Mouse (Mus musculus): Measurements from ENCODE around the gene Ankrd13a.
A peak's percentile ranks its signal among the peaks of the same experiment; 100 is the strongest.

Ankrd13a gene

DNA sequence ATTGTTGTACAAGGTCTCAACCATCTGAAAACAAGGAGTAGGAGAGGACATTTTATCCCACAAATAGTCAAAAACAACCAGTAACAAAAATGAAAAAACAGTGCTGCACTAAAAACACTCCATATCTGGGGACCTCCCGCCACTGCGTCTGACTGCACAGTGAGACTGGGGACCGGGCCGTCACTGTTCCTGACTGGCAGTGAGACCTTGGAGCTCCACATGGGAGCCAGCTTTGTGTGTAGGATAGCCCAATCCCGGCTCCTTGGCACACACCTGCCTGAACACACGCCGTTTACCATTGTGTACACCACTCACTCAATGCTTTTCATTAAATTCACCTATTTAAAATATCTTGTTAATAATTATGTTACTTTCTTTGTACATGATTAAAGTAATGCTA lies 7.3 kb upstream of the Ankrd13a start:
- no peak for DNase-seq

DNA sequence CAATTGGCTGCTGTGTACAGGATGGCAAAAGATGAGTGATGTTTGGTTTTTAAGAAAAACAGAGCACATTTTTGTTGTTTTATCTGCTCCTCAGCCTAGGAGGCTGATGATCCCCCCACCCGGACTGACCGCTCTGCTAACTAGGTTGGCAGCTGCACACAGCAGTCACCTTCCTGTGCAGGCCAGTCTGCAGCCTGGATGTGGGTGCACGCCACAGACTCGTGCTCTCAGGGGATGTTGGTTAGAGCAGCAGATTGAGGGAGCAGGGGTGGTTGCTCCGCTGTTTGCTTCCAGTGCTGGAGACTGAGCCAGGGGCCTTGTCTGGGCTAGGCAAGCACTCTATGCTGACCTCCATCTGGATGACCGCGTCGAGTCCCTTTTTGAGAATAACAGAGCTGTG lies 4.7 kb upstream of the Ankrd13a start:
- DNase-seq, result peak; percentile 60

DNA sequence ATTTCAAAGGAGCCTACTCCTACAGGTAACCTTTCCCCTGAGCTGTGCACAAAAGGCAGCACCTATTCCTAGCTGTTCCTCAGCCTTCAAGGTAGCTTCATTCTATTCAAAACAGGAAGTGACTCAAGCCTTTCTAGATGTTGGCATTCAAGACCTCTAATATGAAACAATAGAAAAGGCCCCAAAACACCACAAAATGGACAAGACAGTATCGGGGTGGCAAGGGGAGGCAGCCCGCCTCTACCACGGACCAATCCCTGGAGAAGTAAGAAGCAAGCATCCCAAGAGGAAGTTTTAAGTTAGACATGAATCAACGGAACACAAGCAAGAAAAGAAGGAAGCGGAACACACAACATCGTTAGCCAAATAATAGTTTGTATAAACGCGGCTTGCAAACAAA lies 2.7 kb upstream of the Ankrd13a start:
- no peak for DNase-seq

DNA sequence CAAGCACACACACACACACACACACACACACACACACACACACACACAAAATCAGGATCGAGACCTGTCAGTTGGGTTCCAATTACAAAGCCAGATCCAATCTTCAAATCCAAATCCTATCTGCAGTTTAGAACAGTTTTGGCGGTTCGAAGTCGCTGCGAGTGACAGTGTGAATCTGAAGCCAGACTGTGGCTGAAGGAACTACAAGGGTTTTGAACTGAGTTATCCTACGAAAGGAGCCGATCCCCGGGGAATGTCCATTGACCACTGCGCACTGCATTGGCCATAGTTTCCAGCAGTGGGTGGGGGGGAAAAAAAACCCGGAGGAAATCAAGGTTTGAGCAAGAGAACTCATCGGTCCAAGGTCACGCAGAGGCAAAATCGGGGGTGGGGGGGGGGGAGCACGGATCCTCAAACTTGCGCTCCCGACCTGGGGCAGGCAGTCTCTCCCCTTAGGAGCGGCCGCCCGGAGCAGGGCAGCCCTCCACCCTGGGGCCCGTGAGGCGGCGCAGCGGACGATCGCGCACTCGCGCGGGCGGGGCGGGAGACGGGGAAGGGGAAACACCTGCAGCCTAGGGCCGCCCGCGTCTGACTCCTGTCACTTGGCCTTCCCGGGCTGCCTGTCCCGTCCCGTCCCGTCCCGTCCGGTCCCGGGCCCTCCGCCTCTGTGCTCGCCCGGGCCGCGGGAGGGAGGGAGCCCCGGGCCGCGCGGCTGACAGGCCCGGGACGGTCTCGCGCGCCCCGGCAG lies 1.8 kb upstream of the Ankrd13a start:
- peak; percentile 89 for DNase-seq

DNA sequence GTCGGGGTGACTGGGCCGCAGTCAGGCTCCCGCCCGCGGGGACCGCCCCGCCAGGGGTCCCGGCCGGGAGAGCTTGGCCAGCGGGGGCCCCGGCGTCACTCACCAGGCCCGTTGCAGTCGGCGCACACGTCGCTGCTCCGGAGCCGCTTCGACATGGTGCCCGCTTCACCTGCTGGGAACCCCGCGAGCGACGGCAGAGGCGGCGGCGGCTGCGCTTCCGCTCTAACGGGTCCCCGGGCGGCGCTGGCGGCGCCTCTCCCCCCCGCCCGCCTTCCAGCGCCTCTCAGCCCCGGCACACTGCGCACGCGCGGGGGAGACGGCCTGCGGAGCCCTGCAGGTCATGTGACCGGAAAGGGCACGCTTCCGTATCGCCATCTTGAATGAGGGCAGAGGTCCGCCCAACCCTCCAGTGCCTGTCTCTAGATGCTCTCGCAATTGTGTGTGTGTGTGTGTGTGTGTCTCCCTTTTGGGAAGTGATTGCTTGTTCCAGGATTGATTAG lies 1.2 kb upstream of the Ankrd13a start:
- peak; percentile 99 for DNase-seq

DNA sequence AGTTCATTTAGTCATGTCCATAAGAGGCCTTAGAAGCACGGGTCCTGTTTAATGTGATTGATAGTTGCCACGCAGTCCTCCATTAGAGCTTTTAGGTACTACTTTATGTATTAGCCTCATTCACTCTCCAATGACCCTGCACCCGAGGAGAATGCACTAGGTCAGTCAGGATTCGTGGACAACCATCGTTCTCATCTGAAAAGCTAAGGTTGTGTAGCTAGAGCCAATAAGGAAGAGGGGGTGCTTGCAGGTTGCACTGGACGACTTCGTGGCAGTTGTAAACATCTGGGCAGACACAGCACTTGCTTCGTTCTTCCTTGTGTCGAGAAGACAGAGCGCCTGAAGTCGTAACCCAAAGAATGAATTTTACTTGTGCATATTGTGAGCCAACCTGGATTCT lies 697 bp upstream of the Ankrd13a start:
- peak; percentile 56 for DNase-seq

DNA sequence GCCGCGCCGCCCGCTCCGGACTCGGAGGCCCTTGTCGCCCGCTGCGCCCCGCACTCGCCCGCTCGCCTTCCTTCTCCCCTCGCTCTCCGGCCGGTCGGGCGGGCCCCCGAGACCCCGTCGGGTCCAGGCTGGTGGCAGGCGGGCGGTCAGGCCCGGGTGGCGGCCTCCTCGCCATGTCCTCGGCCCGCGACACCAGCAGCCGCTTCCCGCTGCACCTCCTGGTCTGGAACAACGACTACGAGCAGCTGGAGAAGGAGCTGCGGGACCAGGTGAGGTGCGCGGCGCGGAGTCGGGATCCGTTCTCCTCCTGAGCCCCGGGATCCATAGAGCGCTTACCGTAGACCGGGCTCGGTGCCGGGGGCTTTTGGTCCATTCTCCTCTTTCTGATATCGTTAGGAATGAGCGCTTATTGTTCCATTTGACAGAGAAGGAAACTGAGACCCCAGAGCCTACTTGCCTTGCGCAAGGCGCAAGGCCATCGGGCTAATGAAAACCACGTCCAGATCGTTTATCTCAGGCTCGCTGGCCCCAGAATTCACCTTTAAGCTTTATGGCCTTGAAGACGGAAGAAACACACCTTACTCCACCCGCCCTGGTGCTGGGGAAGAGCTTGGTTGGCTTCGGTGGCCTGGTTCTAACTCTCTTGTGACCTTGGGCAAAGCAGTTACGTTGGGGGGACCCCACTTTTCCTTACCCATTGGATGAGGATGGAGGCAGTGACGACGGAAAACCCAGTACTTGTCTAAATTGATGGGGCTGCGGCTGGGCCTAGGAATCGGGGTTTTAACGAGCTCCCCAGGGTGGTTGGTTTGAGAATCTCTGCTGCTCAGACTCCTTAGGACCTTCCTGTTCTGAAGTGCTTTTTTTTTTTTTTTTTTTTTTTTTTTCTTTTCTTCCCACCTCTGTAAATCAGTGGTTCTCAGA lies 841 bp downstream of the Ankrd13a start, which contains the start of gene Git2:
Gene Git2, minus strand, starts transcription at position 462 of the 924 bp plus-strand sequence.
- peak; percentile 45 for DNase-seq

DNA sequence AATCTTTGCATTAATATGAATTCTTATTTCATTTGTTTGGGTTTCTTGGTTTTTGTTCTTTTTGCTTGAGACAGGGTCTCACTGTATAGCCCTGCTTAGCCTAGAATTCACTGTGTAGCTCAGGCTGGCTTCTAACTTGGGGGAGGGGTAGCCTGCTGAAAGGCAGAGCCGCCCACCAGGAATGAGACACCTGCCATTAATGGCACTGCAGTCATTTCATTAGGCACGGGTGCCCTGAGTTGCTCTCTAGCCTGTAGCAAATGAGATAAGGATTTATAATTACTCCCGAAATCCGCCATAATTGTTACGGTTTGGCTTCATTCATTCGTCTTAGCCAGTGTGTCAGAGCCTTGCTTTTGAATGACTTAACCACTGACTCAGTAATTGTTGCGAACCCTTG lies 1.7 kb downstream of the Ankrd13a start:
- DNase-seq, result no peak

DNA sequence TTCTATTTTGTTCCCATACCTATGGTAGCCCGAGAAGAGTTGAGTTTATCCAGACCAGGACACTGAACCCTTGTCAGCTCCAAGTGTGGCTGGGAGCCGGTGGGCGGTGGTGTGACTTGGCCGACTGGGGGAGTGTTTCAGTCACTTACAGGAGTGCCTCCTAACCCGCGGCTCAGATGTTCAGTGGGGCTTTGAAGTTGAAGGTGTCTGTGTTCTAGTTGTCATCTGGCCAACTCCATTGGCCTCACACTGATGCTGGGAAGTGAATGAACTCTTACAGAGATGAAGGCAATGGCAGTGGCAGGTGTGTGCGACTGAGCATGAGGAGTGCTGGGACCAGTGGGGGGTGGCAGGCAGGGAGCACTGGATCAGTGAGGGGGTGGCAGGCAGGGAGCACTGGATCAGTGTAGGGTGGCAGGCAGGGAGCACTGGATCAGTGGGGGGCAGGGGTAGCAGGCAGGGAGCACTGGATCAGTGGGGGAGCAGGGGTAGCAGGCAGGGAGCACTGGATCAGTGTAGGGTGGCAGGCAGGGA lies 5.5 kb downstream of the Ankrd13a start:
- DNase-seq, result peak; percentile 61

DNA sequence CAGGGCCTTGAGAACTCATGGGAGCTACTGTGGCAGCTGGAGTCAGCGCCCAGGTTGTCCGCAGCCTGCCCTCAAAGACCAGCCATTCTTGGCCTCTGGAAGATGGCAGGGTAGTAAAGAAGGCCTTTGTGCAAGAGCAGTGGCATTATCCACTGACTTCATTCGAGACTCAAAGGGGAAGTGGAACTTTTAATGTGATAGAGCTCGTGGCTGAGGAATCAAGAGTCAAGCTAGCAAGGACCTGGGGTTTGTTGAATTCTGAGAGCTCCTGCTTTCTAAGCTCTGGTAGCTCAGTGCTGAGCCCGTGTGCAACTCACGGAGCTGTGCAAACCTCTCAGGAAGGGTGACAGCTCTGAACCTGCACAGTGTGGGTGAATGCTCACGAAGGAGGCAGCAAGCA lies 6.4 kb downstream of the Ankrd13a start:
- no peak for DNase-seq

DNA sequence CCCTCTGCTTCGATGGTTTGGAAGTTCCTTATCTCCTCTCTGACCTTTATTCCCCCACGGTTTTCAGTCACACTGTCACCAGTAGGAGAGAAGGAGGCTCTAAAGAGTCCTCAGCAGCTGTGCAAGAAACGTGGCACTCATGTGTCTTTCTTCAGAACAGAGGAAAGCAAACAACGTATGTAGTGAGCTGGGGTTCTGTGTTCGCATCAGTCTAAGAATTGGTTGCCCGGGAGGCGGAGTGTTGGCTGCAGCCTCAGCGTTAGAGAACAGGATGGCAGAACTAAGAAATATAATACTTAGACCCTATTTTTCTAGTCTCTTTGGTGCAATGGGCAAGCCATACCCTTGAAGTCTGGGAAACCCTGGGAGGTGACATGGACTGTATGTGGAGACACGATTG lies 8.5 kb downstream of the Ankrd13a start:
- DNase-seq, result peak; percentile 54

DNA sequence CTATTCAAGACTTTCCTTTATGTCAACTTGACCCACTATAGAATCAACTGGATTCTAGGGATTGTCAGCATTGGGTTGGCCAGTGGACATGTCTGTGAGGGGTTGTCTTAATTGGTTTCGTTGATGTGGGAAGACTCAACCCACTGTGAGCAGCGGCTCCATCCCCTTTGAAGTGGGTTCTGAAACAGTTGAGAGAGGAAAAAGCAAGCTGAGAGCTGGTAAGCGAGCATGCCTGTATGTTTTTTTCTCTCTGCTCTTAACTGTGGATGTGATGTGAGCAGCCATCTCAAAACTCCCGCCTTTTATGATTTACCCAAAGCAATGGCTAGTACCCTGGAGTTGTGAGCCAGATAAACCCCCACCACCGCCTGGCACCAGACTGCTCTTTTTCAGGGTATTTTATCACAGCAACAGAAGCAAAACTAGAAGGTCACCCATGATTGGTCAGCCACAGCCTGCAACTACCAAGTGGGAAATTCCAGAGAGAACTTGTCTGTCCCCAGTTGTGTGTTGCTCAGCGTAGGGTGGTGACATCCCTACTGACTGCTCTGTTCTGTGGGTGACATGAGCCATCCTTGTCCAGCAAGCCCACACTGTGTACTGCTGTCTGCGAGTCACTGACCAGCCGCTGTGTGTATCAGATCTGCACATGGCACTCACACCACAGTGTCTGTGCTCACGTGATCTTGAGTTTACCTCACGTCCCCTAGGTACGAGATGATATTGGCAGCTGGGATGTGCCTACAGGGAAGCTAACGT lies 9.1 kb downstream of the Ankrd13a start:
- DNase-seq, result peak; percentile 56

DNA sequence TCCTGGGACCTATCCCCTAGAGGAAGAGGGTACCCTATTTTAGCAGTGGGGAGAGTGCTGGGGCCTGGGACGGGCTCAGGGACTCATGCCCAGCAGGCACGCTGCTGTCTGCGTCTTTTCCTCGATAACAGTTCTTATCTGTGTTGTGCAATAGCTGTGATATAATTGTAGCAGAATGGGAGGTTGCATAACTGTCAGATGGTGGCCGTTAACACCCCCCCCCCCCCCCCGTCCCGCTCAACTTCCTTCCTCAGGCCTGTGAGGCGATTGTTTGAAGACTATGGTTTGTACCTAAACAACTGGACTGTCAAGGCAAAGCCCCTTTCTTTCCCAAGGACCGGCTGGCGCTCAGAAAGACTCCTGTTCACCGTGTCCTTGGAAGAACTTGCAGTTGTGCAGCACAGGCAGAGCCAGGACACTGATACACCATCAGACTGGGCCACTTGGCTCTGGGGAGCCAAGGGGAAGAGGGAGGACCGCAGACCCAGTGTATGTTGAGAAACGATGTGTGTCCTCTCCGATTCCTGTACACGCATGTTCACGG lies 10.2 kb downstream of the Ankrd13a start:
- DNase-seq, result peak; percentile 29

DNA sequence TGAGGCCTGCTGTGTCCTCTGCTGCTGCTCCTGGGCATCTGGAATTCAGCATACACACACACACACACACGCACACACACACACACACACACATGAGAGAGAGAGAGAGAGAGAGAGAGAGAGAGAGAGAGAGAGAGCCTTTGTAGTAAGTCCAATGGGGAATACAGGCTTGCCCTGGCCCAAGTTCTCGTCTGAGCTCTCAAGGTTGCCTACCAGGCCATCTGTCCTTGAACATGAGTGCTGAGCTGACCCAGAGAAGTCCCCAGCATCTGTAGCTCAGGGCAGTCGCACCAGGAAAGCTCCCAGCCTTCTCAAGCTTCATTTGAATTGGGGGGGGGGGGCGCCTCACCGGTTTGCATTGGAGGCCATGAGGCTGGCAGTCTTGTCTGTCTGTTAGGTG lies 10.7 kb downstream of the Ankrd13a start:
- no peak for DNase-seq

DNA sequence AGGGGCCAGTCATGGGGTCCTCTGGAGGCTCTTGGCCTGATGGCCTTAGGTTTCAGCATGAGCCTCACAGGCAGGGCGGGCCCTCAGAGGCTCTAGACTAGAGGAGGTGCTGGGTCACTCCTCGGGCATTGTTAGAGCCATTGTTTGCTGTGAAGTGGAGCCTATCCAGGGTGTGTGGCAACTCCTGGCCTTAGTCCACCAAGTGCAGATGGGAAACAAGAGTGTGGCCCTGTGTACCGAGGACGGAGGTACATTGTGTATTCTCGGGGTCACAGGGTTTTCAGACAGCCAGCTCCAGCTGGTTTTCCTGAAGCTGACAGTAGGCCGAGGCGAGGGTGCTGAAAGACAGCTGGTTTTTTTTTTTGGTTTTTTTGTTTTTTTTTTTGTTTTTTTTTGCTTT lies 18.8 kb downstream of the Ankrd13a start:
- DNase-seq, result no peak

DNA sequence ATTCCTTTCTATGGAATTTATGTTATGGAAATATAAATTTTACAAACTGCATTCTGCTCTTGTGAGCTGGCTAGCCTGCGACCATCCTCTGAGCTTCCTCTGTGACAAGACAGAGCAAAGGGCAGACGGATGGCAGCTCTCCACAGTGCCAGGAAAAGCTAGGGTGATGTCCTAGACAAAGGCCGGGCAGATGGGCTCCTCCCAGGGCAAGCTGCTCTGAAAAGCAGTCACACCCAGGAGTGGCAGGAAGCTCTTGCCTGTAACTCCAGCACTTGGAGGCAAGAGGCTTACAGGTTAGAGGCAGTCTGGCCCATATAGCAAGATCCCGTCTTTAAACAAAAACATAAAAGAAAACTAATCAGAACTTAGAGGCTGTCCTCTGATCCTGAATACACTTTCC lies 20.1 kb downstream of the Ankrd13a start:
- DNase-seq, result no peak

DNA sequence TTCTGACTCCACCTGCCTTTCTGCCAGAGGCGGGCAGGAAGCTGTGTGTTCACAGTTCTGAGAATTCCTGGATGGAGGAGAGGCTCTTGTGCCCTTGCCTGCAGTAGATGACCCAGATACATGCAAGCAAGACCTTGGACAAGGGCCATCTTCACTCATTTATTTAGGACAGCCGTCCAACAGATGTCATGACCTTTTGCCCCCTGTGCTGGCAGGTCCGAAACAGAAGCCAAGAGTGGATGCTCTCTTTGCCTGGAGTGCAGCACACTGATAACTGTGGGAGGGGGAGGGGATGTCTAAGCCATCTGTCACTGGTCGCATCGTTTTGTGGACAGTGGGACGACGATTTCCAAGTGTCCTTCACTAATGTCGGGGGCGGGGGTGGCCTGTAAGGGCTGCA lies 20.8 kb downstream of the Ankrd13a start:
- no peak for DNase-seq

DNA sequence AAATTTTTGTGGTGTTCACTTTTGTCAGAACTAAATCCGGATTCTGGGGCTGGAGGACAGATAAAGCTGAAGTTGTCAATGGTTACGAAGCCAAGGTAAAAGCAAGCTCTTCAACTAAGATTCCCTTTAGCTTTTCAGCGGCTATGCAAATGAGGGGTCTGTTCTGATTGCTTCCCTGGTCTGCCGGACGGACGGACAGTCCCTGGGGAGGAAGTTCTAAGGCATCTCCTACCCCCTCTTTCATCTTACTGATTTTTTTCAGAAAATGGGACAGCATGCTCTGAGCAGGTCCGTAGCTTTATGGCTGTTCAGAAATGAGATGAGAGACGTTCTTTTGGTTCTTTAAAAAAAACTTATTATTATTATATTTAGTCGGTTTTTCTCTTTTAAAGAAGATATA lies 21.2 kb downstream of the Ankrd13a start:
- DNase-seq, result no peak

DNA sequence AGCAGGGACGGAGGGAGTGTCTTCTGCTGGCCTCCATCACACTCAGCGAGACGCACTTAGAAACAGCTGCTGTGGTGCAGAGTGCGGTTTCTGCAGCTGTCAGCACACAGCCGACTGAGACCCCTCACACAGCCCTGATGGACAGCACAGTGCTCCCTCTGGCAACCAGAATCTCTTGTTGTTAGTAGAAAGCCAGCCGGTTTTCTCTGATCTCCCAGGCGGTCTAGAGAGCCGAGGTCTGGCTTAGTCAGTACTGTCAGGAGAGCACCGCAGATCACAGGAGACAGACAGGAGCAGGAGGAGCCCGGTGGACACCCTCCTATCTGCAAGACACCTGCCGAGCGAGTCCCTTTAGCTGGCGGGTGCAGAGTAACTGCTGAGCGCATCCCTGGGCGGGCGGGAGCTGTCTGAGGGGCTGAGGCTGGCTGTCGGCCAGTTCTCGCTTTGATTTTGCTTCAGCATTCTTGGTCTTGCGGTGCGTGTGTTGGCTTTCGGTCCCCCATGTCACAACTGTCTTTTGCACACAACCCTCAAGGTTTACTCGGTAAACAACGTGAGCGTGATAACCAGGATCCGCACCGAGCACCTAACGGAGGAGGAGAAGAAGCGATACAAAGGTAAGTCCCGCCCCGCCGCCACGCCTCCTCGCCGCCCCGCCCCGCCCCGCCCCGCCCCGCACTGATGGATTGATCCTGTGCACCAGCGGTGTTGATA lies 22.0 kb downstream of the Ankrd13a start:
- DNase-seq, result no peak

DNA sequence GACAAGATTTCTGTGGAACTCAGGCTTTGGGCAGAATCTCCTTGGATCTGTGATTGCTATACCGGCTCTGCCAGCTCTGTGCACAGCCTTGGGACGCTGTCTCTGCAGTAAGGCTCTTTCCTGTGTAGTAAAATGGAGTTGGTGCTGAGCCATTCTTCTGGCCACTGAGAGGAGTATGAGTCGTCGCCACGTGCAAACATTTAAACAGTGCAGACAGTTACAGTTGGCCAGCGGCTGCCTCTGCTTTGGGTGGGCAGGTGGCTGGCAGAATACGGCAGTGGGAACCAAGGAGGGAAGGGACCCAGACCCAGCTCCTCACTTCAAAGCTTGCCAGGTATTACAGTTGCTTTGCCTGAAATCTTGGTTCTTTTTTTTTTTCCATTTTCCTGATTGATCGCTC lies 22.8 kb downstream of the Ankrd13a start:
- no peak for DNase-seq

DNA sequence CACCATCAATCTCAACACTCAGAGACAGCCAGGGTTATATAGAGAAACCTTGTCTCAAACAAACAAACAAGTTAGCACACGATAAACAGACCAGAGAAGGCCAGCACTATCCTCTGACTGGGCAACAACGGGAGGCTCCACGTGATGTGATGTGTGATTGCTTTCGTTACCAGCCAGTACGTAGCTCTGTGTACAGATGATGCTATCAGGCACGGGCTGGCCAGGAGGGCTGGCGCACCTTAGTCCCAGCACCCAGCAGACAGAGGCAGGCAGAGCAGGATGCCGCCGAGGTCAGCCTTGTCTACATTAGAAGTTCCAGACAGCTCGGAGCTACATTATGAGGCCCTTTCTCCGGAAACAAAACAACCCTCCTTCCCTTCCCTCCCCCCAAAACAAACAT lies 25.4 kb downstream of the Ankrd13a start:
- DNase-seq, result no peak

DNA sequence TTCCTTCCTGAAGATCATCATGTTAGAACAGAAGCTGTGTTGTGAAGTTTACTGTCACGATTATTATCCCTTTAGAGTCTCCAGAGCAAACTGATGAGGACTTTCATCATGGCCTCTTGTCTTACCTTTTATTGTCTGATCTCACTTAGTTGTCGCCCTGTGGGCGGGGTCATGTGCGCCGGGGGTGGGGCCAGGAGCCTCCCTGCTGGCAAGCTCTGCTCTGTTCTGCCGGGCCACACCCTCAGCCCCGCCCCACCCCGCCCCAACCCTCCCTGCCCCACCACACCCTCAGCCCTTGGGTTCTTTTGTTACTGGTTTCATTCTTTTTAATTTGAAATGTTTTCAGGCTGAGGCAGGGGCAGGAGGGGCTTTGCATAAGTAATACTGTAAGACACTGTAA lies 26.6 kb downstream of the Ankrd13a start:
- DNase-seq, result peak; percentile 73

All from thymus, postnatal 4 days (tissue).